Mouse (Mus musculus) gastrocnemius, postnatal 14 days (tissue): ENCODE data around the gene Stab2. TPM values are rescaled to one million over a fixed set of nuclear protein-coding genes. Genes with fewer than 3 reads are reported as not detected.

Experiments
- DNase-seq: peaks from one replicate; pipeline ENCODE4 v3.0.0; 2021; ENCODE audit warnings: mixed read lengths
- intact Hi-C: fragments of 180-260 bp; cut with DNase I; formaldehyde crosslinking; loops from one replicate; pipeline ENCODE4 v1.15.1; 2025; ENCODE audit warnings: low total_unique reads
- total RNA-seq, 2 experiments: library from RNA; stranded (reverse); gene quantifications; 2 replicates each; pipeline ENCODE4 v1.2.3; 2021

Stab2 gene
- total RNA-seq, 2 experiments from 2014 or later: 0.66 to 0.91 TPM

- intact Hi-C loops: no loop called here
- DNase-seq: no peak
Measured at GRCm38 (mm10) chr10:86846926-86847467, 160.8 kb downstream of the Stab2 start.

- no peak for DNase-seq
- intact Hi-C loops: no loop called here
Measured at GRCm38 (mm10) chr10:86842659-86843058, 165.2 kb downstream of the Stab2 start.

- no peak for DNase-seq
- intact Hi-C loops: no loop called here
Measured at GRCm38 (mm10) chr10:86838827-86839226, 169.0 kb downstream of the Stab2 start.

GRCm38 (mm10) chr10:86836784-86837183 lies 171.0 kb downstream of the Stab2 start:
- no peak for DNase-seq
- intact Hi-C loops: no loop called here

- no peak for DNase-seq
- intact Hi-C loops: no loop called here
Measured at GRCm38 (mm10) chr10:86829515-86829914, 178.3 kb downstream of the Stab2 start.

GRCm38 (mm10) chr10:86828221-86829135 lies 179.3 kb downstream of the Stab2 start:
- intact Hi-C loops: no loop called here
- no peak for DNase-seq

GRCm38 (mm10) chr10:86826929-86827328 lies 180.9 kb downstream of the Stab2 start:
- intact Hi-C loops: no loop called here
- DNase-seq: no peak

- DNase-seq: peak; percentile 62
- intact Hi-C loops: no loop called here
Measured at GRCm38 (mm10) chr10:86825871-86826522, 181.8 kb downstream of the Stab2 start.

GRCm38 (mm10) chr10:86824871-86825270 lies 183.0 kb downstream of the Stab2 start:
- intact Hi-C loops: no loop called here
- no peak for DNase-seq

- DNase-seq: no peak
- intact Hi-C loops: no loop called here
Measured at GRCm38 (mm10) chr10:86824093-86824492, 183.7 kb downstream of the Stab2 start.

- no peak for DNase-seq
- intact Hi-C loops: no loop called here
Measured at GRCm38 (mm10) chr10:86821014-86821413, 186.8 kb downstream of the Stab2 start.

- no peak for DNase-seq
Measured at GRCm38 (mm10) chr10:86819649-86820165, 188.1 kb downstream of the Stab2 start.

GRCm38 (mm10) chr10:86815133-86815532 lies 192.7 kb downstream of the Stab2 start:
- intact Hi-C loops: no loop called here
- no peak for DNase-seq

More at GRCm38 (mm10) chr10:86819649-86820165, 188.1 kb downstream of the Stab2 start:
- intact Hi-C loops: no loop called here

- intact Hi-C loops: no loop called here
- DNase-seq: no peak
Measured at GRCm38 (mm10) chr10:86814292-86815131, 193.3 kb downstream of the Stab2 start.

GRCm38 (mm10) chr10:86810612-86811011 lies 197.2 kb downstream of the Stab2 start:
- intact Hi-C loops: no loop called here
- DNase-seq: no peak

- DNase-seq: no peak
- intact Hi-C loops: no loop called here
Measured at GRCm38 (mm10) chr10:86810000-86810399, 197.8 kb downstream of the Stab2 start.

- intact Hi-C loops: no loop called here
- no peak for DNase-seq
Measured at GRCm38 (mm10) chr10:86808013-86808758, 199.6 kb downstream of the Stab2 start.

GRCm38 (mm10) chr10:86807362-86807761 lies 200.5 kb downstream of the Stab2 start:
- intact Hi-C loops: no loop called here
- DNase-seq: no peak
